Mouse (Mus musculus): ENCODE measurements around the gene Gja8. TPM values are rescaled to one million over a fixed set of nuclear protein-coding genes. Genes with fewer than 3 reads are reported as not detected.

Gja8 gene
- total RNA-seq (2014; fragmentation: Nextera tagmentation) (not detected in 2 replicates), total RNA-seq (2017) (0.06 and 0.11 TPM in 2 replicates), polyA plus RNA-seq (2012) (not detected in 2 replicates)

DNA sequence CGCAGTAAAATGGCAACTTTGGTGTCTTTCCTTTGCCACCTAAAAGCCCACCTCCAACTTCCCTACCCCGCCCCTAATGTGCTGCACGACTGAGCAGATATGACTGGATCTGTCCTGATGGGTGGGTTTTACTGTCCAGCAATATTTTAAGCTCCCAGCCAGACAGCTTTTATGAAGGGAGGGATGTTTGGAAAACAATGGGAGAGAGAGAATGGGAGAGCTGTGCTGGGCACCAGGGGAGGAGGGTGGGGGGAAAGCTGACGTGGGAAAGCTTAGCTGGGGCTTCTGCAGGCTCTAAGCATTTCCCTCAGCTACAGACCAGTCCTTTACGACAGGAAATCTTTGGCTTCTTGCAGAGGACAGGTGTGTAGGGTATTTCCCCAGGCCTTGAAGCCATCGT, at the start of gene Gja8:
Gene Gja8, minus strand, starts transcription at position 101 of the 400 bp plus-strand sequence.
- Histone ChIP-seq H3K4me1 (ENCODE audit: insufficient read depth, low read depth, low read length) (0 out of 2 replicates have a peak, but pooled peaks cover 2% of the 10 kb centered on the region), H3K36me3 (replicated peaks) (no peaks in the 10 kb centered on the region), H3K27me3 (ENCODE audit: insufficient read depth, low read length) (peaks cover 11% of the 10 kb centered on the region; the same call in 1 of the 2 replicates), H3K4me3 (ENCODE audit: low read depth, low read length) (no peak within 1 kb of the TSS), H3K9me3 (replicated peaks) (no peaks in the 10 kb centered on the region)
- ATAC-seq (ENCODE audit: extremely low read depth, insufficient number of reproducible peaks, low FRiP score, poor library complexity, severe bottlenecking), result no peak
- no peak for TF ChIP-seq GATA1 (IDR thresholded peaks at IDR 0.05; ENCODE audit: borderline replicate concordance, low read length)
- DNase-seq (ENCODE audit: low spot score), result no peak

DNA sequence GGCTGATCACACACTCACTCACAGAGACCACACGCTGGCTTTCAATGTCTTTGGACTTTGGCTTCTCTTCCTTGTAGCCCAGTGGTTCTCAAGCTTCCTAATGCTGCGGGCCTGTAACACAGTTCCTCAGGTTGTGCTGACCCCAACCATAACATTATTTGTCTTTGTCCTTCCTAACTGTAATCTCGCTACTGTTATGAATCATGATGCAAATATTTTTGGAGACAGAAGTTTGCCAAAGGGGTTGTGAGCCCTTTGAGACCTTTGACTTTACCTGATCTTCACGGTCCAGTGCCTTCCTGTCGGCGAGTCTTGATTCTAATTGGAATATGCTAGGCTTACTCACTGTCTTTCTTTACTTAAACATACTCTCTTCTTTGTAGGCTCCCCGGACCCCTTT, 48.6 kb upstream of the Gja8 start:
- TF ChIP-seq GATA1 (IDR thresholded peaks at IDR 0.05; ENCODE audit: borderline replicate concordance, low read length) (no peak), GATA2 (IDR thresholded peaks at IDR 0.05; ENCODE audit: borderline replicate concordance, low read depth, low read length) (no peak), POLR2AphosphoS5 (IDR thresholded peaks at IDR 0.05; ENCODE audit: insufficient replicate concordance, low read depth, low read length) (no peak), CTCF (IDR thresholded peaks at IDR 0.05; ENCODE audit: low read depth, low read length) (no peak), TAL1 (conservative IDR thresholded peaks at IDR 0.05; ENCODE audit: low read depth, low read length) (no peak)
- ATAC-seq (ENCODE audit: extremely low read depth, insufficient number of reproducible peaks, low FRiP score, poor library complexity, severe bottlenecking) (no peak), DNase-seq (ENCODE audit: low spot score) (no peak)
- no peak overlapping the region for H3K4me3 ChIP-seq (ENCODE audit: low read depth, low read length)
- no peaks in the 10 kb centered on the region for H3K9me3 ChIP-seq (replicated peaks)
- H3K27me3 ChIP-seq (ENCODE audit: insufficient read depth, low read length), result peaks cover 3% of the 10 kb centered on the region; the same call in 1 of the 2 replicates
- peaks cover 46% of the 10 kb centered on the region for H3K4me1 ChIP-seq (ENCODE audit: insufficient read depth, low read depth, low read length)
- no peaks in the 10 kb centered on the region for H3K36me3 ChIP-seq (replicated peaks)

DNA sequence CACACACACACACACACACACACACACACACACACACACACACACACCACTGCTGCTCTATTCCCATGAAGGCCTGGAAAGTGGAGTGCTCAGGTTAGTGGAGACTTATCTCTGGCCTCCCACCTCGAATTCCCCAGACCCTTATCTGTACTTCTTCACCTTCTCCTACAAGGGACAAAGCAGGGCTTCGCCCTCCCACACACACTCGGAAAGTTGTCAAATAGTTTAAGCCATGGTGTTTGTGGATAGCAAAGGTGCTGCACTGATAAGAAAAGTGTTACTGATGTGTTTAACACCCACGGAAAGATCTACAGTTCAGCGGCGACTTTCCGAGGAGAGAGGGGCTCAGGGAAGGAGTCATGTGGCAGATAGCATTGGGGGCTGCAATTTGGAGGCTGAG, 45.2 kb upstream of the Gja8 start:
- H3K36me3 ChIP-seq (replicated peaks), result no peaks in the 10 kb centered on the region
- peaks cover 45% of the 10 kb centered on the region for H3K4me1 ChIP-seq (ENCODE audit: insufficient read depth, low read depth, low read length)
- no peak overlapping the region for H3K4me3 ChIP-seq (ENCODE audit: low read depth, low read length)
- DNase-seq (ENCODE audit: low spot score), result peak; percentile 7
- peaks cover 3% of the 10 kb centered on the region; the same call in 1 of the 2 replicates for H3K27me3 ChIP-seq (ENCODE audit: insufficient read depth, low read length)
- peak; percentile 42 for ATAC-seq (ENCODE audit: extremely low read depth, insufficient number of reproducible peaks, low FRiP score, poor library complexity, severe bottlenecking)
- no peaks in the 10 kb centered on the region for H3K9me3 ChIP-seq (replicated peaks)
- TF ChIP-seq GATA2 (IDR thresholded peaks at IDR 0.05; ENCODE audit: borderline replicate concordance, low read depth, low read length) (no peak), GATA1 (IDR thresholded peaks at IDR 0.05; ENCODE audit: borderline replicate concordance, low read length) (no peak), CTCF (IDR thresholded peaks at IDR 0.05; ENCODE audit: low read depth, low read length) (no peak), TAL1 (conservative IDR thresholded peaks at IDR 0.05; ENCODE audit: low read depth, low read length) (peak; percentile 45)

DNA sequence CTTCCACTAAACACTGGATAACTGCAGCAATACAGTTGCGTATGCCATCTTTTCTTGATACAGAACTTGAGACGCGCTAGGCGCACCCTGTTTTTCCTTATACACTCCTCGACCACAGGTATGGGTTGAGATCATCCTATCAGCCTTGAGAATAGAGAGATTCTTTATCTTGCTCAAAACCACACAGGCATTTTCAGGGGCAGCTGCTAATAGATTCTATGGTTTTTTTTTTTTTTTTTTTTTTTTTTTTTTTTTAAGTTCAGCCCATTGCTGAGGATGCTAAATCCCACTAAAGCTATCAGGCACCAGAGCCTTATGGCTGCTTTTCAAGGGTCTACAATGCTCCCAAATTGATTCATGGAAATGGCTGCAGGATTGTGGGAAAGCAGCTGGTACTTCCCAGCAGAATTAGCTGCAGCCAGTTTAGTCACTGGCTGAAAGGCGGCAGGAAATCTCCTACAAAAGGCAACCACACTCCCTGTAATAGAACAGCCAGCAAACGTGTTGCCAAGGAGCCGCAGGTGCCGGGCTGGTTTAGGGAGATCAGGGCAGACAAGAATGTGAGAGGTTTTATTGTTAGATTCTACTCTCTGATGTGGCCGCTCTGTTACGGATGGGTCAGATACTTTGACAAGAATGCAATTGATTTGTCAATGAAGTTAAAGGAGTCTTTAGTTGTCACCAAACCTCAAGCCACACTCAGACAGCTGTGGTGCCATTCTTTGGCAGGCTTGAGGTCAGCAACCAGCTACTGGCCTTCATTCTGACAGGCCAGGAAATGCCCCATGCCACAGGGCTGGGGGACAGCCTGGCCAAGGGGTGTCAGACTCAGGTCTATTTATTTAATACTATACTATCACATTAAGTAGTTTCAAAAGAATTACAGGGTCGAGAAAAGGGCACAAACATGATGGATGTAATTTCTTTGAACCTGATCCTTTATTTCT, 37.5 kb upstream of the Gja8 start:
- Histone ChIP-seq H3K27me3 (ENCODE audit: insufficient read depth, low read length) (peaks cover 6% of the 10 kb centered on the region; the same call in 1 of the 2 replicates), H3K4me3 (ENCODE audit: low read depth, low read length) (no peak overlapping the region), H3K9me3 (replicated peaks) (no peaks in the 10 kb centered on the region), H3K4me1 (ENCODE audit: insufficient read depth, low read depth, low read length) (0 out of 2 replicates have a peak, but pooled peaks cover 2% of the 10 kb centered on the region), H3K36me3 (replicated peaks) (no peaks in the 10 kb centered on the region)
- no peak for ATAC-seq (ENCODE audit: extremely low read depth, insufficient number of reproducible peaks, low FRiP score, poor library complexity, severe bottlenecking)
- TF ChIP-seq POLR2AphosphoS5 (IDR thresholded peaks at IDR 0.05; ENCODE audit: insufficient replicate concordance, low read depth, low read length) (no peak), GATA1 (IDR thresholded peaks at IDR 0.05; ENCODE audit: borderline replicate concordance, low read length) (no peak), GATA2 (IDR thresholded peaks at IDR 0.05; ENCODE audit: borderline replicate concordance, low read depth, low read length) (no peak)
- DNase-seq (ENCODE audit: low spot score), result no peak

DNA sequence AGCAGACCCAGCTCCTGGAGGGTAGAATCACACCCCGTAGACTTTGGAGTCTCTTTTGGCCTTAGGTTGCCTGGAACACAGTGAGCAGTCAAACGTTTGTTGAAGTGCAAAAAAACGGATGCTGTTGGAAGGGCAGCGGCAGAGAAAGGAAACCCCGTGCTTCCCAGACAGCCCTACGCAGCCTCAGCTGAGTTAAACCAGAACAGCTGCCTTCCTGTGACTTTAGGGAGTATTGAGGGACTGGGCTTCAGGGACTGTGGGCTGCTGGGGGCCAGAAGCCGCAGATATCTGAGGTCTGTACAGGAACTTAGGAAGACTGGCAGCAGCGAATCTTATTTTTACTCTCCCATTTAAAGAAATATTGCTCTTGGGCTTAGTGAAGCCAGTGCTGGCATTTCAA, 34.8 kb upstream of the Gja8 start:
- Histone ChIP-seq H3K4me1 (ENCODE audit: insufficient read depth, low read depth, low read length) (0 out of 2 replicates have a peak, but pooled peaks cover 2% of the 10 kb centered on the region), H3K9me3 (replicated peaks) (no peaks in the 10 kb centered on the region), H3K36me3 (replicated peaks) (no peaks in the 10 kb centered on the region), H3K27me3 (ENCODE audit: insufficient read depth, low read length) (peaks cover 6% of the 10 kb centered on the region; the same call in 1 of the 2 replicates), H3K4me3 (ENCODE audit: low read depth, low read length) (no peak overlapping the region)
- ATAC-seq (ENCODE audit: extremely low read depth, insufficient number of reproducible peaks, low FRiP score, poor library complexity, severe bottlenecking) (no peak), DNase-seq (ENCODE audit: low spot score) (no peak)
- TF ChIP-seq GATA1 (IDR thresholded peaks at IDR 0.05; ENCODE audit: borderline replicate concordance, low read length), result no peak
- no peak for TF ChIP-seq GATA2 (IDR thresholded peaks at IDR 0.05; ENCODE audit: borderline replicate concordance, low read depth, low read length)
- TF ChIP-seq POLR2AphosphoS5 (IDR thresholded peaks at IDR 0.05; ENCODE audit: insufficient replicate concordance, low read depth, low read length), result no peak
- TF ChIP-seq CTCF (IDR thresholded peaks at IDR 0.05; ENCODE audit: low read depth, low read length), result no peak
- TF ChIP-seq TAL1 (conservative IDR thresholded peaks at IDR 0.05; ENCODE audit: low read depth, low read length), result no peak

GRCm38 (mm10) chr3:96953489-96954233, 27.8 kb upstream of the Gja8 start:
- Histone ChIP-seq H3K4me3 (ENCODE audit: low read depth, low read length) (no peak overlapping the region), H3K27me3 (ENCODE audit: insufficient read depth, low read length) (peaks cover 5% of the 10 kb centered on the region; the same call in 1 of the 2 replicates), H3K9me3 (replicated peaks) (no peaks in the 10 kb centered on the region), H3K4me1 (ENCODE audit: insufficient read depth, low read depth, low read length) (no peaks in the 10 kb centered on the region), H3K36me3 (replicated peaks) (no peaks in the 10 kb centered on the region)
- no peak for TF ChIP-seq POLR2AphosphoS5 (IDR thresholded peaks at IDR 0.05; ENCODE audit: insufficient replicate concordance, low read depth, low read length)
- no peak for TF ChIP-seq CTCF (IDR thresholded peaks at IDR 0.05; ENCODE audit: low read depth, low read length)
- no peak for TF ChIP-seq GATA2 (IDR thresholded peaks at IDR 0.05; ENCODE audit: borderline replicate concordance, low read depth, low read length)
- no peak for TF ChIP-seq TAL1 (conservative IDR thresholded peaks at IDR 0.05; ENCODE audit: low read depth, low read length)
- TF ChIP-seq GATA1 (IDR thresholded peaks at IDR 0.05; ENCODE audit: borderline replicate concordance, low read length), result no peak
- DNase-seq (ENCODE audit: low spot score) (no peak), ATAC-seq (ENCODE audit: extremely low read depth, insufficient number of reproducible peaks, low FRiP score, poor library complexity, severe bottlenecking) (no peak)
